Mouse (Mus musculus): ENCODE measurements around the gene Gm10644.

GRCm38 (mm10) chr8:83888409-83888808, 66.6 kb downstream of the Gm10644 start:
- TF ChIP-seq GATA1 (IDR thresholded peaks at IDR 0.05; ENCODE audit: borderline replicate concordance, low read length), result no peak
- TF ChIP-seq FLI1 (IDR thresholded peaks at IDR 0.05; ENCODE audit: low read length), result no peak

Measured in megakaryocyte, embryonic 14.5 days (primary cell).